Mouse (Mus musculus): ENCODE measurements around the gene Kcna5. TPM values are rescaled to one million over a fixed set of nuclear protein-coding genes. Genes with fewer than 3 reads are reported as not detected.

The Kcna5 gene
- total RNA-seq, 2 experiments from 2014 or later: 1.5 to 1.6 TPM

GRCm38 (mm10) chr6:126483264-126483867 is 51.8 kb downstream of the Kcna5 start:
- no peak for TF ChIP-seq CTCF (conservative IDR thresholded peaks at IDR 0.05)
- DNase-seq (ENCODE audit: low spot score in 2 of 2): no peak
- Histone ChIP-seq H3K27ac (no peak overlapping the region), H3K4me3 (no peak overlapping the region)

Other genes with a start within 250 kb of the Kcna5 start
- 100 to 1,000 TPM; 115 to 119 TPM for gene Kcna1, start 111.0 kb upstream of the Kcna5 start, total RNA-seq (2021)
- gene Kcna6, start 205.3 kb upstream of the Kcna5 start, total RNA-seq (2021): 10 to 100 TPM; 46.6 to 48.5 TPM